8 mouse cellular contexts compared by ENCODE assay signal in the genomic region with DNA sequence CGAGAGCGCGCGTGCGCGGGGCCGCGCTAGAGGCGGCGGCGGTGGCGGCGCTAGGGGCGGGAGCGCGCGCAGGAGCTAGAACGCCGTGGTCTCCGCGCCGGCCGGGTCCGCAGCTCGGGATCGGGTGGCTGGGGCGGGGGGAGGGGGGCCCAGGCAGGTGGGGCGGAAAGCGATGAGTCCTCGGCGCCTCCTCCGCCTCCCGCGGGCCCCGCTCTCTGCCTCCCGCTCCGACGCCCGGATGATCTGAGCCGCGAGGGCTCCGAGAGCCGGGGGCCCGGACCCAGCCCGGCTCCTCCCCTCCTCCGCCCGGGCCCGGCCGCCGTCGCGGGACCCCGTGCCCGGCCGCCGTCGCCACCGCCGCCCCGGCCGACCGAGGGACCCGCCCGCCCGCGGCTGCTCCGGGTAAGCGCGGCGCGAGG. TPM values are rescaled to one million over a fixed set of nuclear protein-coding genes. Genes with fewer than 3 reads are reported as not detected.
DNase-seq lines count a peak whose midpoint lies in the region; ATAC-seq and TF ChIP-seq lines count a peak whose summit lies in the region.

No protein-coding gene starts in this region.

- 0 out of 2 replicates have a peak, but pooled peaks have one; percentile 18 for TF ChIP-seq POLR2A in cerebellum, adult 2 months (IDR thresholded peaks at IDR 0.05; ENCODE audit: borderline replicate concordance, insufficient read depth, low read length)
- TF ChIP-seq POLR2A in spleen, adult 2 months (IDR thresholded peaks at IDR 0.05; ENCODE audit: low read depth, low read length) = no peak; the same call in 1 of the 2 replicates
- peak; percentile 8; the same call in 1 of the 2 replicates for TF ChIP-seq POLR2A in small intestine, adult 2 months (IDR thresholded peaks at IDR 0.05; ENCODE audit: low read depth, low read length)

- H3K9ac ChIP-seq in limb, embryonic 12.5 days (replicated peaks) = peak overlapping the region; percentile 99

- peak overlapping the region; percentile 60 for H3K4me3 ChIP-seq in cerebellum, adult 2 months (replicated peaks; ENCODE audit: insufficient read depth, low read depth, low read length)
- H3K4me3 ChIP-seq in spleen, adult 2 months (ENCODE audit: extremely low read depth, insufficient read depth, insufficient read length) = peak overlapping the region; percentile 75
- H3K4me3 ChIP-seq in limb, embryonic 12.5 days (replicated peaks) = peak overlapping the region; percentile 93
- H3K4me3 ChIP-seq in small intestine, adult 2 months (ENCODE audit: low read depth, low read length) = peak overlapping the region; percentile 96

- no peaks in the 10 kb centered on the region for H3K27me3 ChIP-seq in cerebellum, adult 2 months (ENCODE audit: control insufficient read depth, insufficient read depth, low read length)
- H3K27me3 ChIP-seq in spleen, adult 2 months (ENCODE audit: control insufficient read depth, insufficient read depth, low read length) = no peaks in the 10 kb centered on the region
- no peaks in the 10 kb centered on the region for H3K27me3 ChIP-seq in limb, embryonic 12.5 days
- H3K27me3 ChIP-seq in small intestine, adult 2 months (ENCODE audit: control insufficient read depth, insufficient read depth, low read length) = no peaks in the 10 kb centered on the region

- peaks cover 3% of the 10 kb centered on the region; the same call in 1 of the 2 replicates for H3K4me1 ChIP-seq in cerebellum, adult 2 months (ENCODE audit: control insufficient read depth, insufficient read depth, low read length)
- H3K4me1 ChIP-seq in spleen, adult 2 months (ENCODE audit: control insufficient read depth, insufficient read depth, insufficient read length) = no peaks in the 10 kb centered on the region; the same call in none of the 2 replicates
- H3K4me1 ChIP-seq in limb, embryonic 12.5 days (replicated peaks) = peaks cover 29% of the 10 kb centered on the region
- peaks cover 8% of the 10 kb centered on the region; the same call in 1 of the 2 replicates for H3K4me1 ChIP-seq in small intestine, adult 2 months (ENCODE audit: control insufficient read depth, insufficient read depth, insufficient read length, low read length)

- no peaks in the 10 kb centered on the region for H3K9me3 ChIP-seq in limb, embryonic 12.5 days

- DNase-seq in cerebellum, adult 2 months = no peak
- DNase-seq in cerebellum, postnatal 14 days = no peak
- no peak for DNase-seq in spleen, adult 2 months (ENCODE audit: low read depth in 1 of 2, low spot score in 2 of 2)
- no peak for DNase-seq in spleen, adult 18-20 months
- DNase-seq in gastrocnemius, postnatal 4 days (ENCODE audit: low spot score in 2 of 2) = no peak
- DNase-seq in right cerebral cortex, adult 18-20 months = no peak

- peak overlapping the region; percentile 71 for H3K4me2 ChIP-seq in limb, embryonic 12.5 days

- peak; percentile 78 for ATAC-seq in limb, embryonic 12.5 days (ENCODE audit: insufficient number of reproducible peaks, insufficient read depth, low FRiP score, low TSS enrichment, low read depth)

- peak overlapping the region; percentile 56; the same call in 1 of the 2 replicates for H3K27ac ChIP-seq in cerebellum, adult 2 months (ENCODE audit: insufficient read depth, low read length)
- H3K27ac ChIP-seq in spleen, adult 2 months (ENCODE audit: insufficient read depth, low read length) = peak overlapping the region; percentile 84
- H3K27ac ChIP-seq in limb, embryonic 12.5 days = peak overlapping the region; percentile 97
- peak overlapping the region; percentile 78; the same call in 1 of the 2 replicates for H3K27ac ChIP-seq in small intestine, adult 2 months (ENCODE audit: insufficient read depth, low read depth, low read length)

- WGBS in cerebellum, adult 2 months = 1% methylated on average over 43 of the region's 71 CpGs
- WGBS in spleen, adult 2 months = under 1% methylated on average over 49 of the region's 71 CpGs
- under 1% methylated on average over 68 of the region's 71 CpGs for WGBS in limb, embryonic 12.5 days
- WGBS in small intestine, adult 2 months = 0% methylated on average over 46 of the region's 71 CpGs

- TF ChIP-seq CTCF in cerebellum, adult 2 months (IDR thresholded peaks at IDR 0.05; ENCODE audit: borderline replicate concordance, insufficient read depth, low read depth, low read length) = no peak
- no peak for TF ChIP-seq CTCF in spleen, adult 2 months (IDR thresholded peaks at IDR 0.05; ENCODE audit: extremely low read depth, insufficient read depth, insufficient read length, insufficient replicate concordance)
- no peak for TF ChIP-seq CTCF in small intestine, adult 2 months (IDR thresholded peaks at IDR 0.05; ENCODE audit: extremely low read depth, insufficient read length, insufficient replicate concordance, low read depth, low read length)

- H3K36me3 ChIP-seq in spleen, adult 2 months (ENCODE audit: control insufficient read depth, insufficient read depth, low read length) = no peaks in the 10 kb centered on the region
- no peaks in the 10 kb centered on the region for H3K36me3 ChIP-seq in limb, embryonic 12.5 days
- H3K36me3 ChIP-seq in small intestine, adult 2 months (ENCODE audit: control insufficient read depth, insufficient read depth, low read length) = no peaks in the 10 kb centered on the region

RNA-seq across cellular contexts. Expression of a gene that starts 4.0 kb away (rescaled TPM):
- 168 and 184 TPM in 2 replicates for polyA plus RNA-seq in cerebellum, adult 2 months (2012; rRNA removed)
- 12.5 and 15.2 TPM in 2 replicates for polyA plus RNA-seq in spleen, adult 2 months (2012; rRNA removed)
- 66.8 and 68.0 TPM in 2 replicates for polyA plus RNA-seq in limb, embryonic 12.5 days (2016; fragmentation: Nextera tagmentation; extraction: Ambion mirVana)
- polyA plus RNA-seq in small intestine, adult 2 months (2012; rRNA removed) = 10.4 and 34.7 TPM in 2 replicates
- total RNA-seq in gastrocnemius, postnatal 4 days (2021) = 100 to 1,000 TPM; 220 to 234 TPM
